Mouse (Mus musculus): ENCODE measurements around the gene Lxn. TPM values are rescaled to one million over a fixed set of nuclear protein-coding genes. Genes with fewer than 3 reads are reported as not detected.

Lxn gene
- polyA plus RNA-seq (2014; fragmentation: Illumina TruSeq; extraction: RNeasy Lipid Tissue Mini Kit (QIAGEN cat#74804); ENCODE audit: low read depth, low replicate concordance): 4.0 TPM

GRCm38 (mm10) chr3:67463450-67464372 is at the start of gene Lxn:
Gene Lxn (minus strand): TSS chr3:67463926.

GRCm38 (mm10) chr3:67429999-67430380 is 33.7 kb downstream of the Lxn start, which contains the start of gene Gfm1:
Gene Gfm1 (plus strand): TSS chr3:67430096.

Other genes starting within 250 kb of the Lxn start
- 245 TPM for gene Mlf1, start 89.8 kb downstream of the Lxn start, polyA plus RNA-seq (2014; fragmentation: Illumina TruSeq; extraction: RNeasy Lipid Tissue Mini Kit (QIAGEN cat#74804); ENCODE audit: low read depth, low replicate concordance)
- not detected for gene Gm17402, start 88.8 kb downstream of the Lxn start, polyA plus RNA-seq (2014; fragmentation: Illumina TruSeq; extraction: RNeasy Lipid Tissue Mini Kit (QIAGEN cat#74804); ENCODE audit: low read depth, low replicate concordance)
- gene Gfm1, start 33.8 kb downstream of the Lxn start, polyA plus RNA-seq (2014; fragmentation: Illumina TruSeq; extraction: RNeasy Lipid Tissue Mini Kit (QIAGEN cat#74804); ENCODE audit: low read depth, low replicate concordance): 206 TPM
- 1.2 TPM for gene Rarres1, start 51.6 kb upstream of the Lxn start, polyA plus RNA-seq (2014; fragmentation: Illumina TruSeq; extraction: RNeasy Lipid Tissue Mini Kit (QIAGEN cat#74804); ENCODE audit: low read depth, low replicate concordance)
- 23.7 TPM for gene Mfsd1, start 118.8 kb upstream of the Lxn start, polyA plus RNA-seq (2014; fragmentation: Illumina TruSeq; extraction: RNeasy Lipid Tissue Mini Kit (QIAGEN cat#74804); ENCODE audit: low read depth, low replicate concordance)

Measured in heart, adult 10 weeks (tissue).